Mouse (Mus musculus) forelimb bud, embryonic 11.5 days (tissue): ENCODE measurements around the gene D630003M21Rik.
A peak's percentile ranks its signal among the peaks of the same experiment; 100 is the strongest.

ENCODE experiments used
- DNase-seq: peaks from one replicate; pipeline ENCODE4 v3.0.0-alpha.2; 2012; ENCODE audit warnings: low read depth, low spot score

The D630003M21Rik gene

GRCm38 (mm10) chr2:158197971-158198370 lies 31.1 kb downstream of the D630003M21Rik start:
- no peak for DNase-seq

- peak; percentile 68 for DNase-seq
These were observed 33.9 kb downstream of the D630003M21Rik start for GRCm38 (mm10) chr2:158194945-158195640.

DNA sequence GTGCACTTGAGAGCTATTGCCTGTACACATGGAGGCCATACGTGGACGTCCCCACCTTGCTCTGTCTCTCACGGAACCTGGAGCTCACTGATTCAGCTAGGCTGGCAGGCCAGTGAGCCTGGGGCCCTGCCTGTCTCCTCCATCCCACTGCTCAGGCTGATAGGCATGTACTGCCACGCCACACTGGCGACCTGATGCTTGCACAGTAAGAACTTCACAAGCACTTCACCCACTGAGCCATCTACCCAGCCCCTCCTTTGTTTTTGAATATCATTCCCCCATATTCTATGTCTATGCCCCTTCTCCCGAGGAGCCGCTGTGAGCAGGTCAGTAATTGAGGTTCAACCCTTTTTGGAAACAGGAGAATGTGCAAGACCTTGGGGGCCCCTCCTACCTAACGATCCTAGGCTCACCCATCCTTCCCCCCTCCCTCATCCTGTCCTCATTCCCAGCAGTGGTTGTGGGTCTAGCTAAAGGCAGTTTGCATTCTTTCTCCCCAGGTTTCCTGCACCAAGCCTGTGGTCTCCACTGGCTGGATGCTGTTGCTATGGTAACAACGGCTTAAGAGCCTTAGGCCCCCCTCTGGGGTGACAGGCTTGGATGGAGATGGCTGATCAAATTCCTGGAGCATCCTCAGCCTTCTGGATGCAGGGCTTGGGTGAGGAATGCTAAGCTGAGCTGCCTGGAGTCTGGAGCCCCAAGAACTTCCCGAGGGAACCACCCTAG lies 35.2 kb downstream of the D630003M21Rik start:
- DNase-seq: no peak

GRCm38 (mm10) chr2:158191098-158191497 lies 37.9 kb downstream of the D630003M21Rik start:
- DNase-seq: no peak

DNA sequence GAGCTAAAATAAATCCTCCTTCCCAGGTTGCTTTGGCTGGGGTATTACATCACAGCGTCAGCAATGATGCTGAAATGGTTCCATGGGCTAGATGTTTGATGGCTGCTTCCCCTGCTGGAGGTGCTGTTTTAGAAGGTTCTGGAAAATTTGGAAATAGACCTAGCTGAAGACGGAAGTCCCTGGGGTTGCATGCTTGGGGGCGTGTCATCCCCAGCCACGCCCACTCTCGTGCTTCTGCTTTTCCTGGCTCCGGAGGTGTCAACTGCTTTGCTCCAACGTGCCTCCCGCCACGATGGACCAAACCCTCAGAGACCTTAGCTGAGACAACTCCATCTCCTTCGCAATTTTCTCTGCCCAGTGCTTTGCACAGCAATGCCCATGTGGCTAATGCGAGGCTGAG lies 39.6 kb downstream of the D630003M21Rik start:
- DNase-seq: no peak

DNA sequence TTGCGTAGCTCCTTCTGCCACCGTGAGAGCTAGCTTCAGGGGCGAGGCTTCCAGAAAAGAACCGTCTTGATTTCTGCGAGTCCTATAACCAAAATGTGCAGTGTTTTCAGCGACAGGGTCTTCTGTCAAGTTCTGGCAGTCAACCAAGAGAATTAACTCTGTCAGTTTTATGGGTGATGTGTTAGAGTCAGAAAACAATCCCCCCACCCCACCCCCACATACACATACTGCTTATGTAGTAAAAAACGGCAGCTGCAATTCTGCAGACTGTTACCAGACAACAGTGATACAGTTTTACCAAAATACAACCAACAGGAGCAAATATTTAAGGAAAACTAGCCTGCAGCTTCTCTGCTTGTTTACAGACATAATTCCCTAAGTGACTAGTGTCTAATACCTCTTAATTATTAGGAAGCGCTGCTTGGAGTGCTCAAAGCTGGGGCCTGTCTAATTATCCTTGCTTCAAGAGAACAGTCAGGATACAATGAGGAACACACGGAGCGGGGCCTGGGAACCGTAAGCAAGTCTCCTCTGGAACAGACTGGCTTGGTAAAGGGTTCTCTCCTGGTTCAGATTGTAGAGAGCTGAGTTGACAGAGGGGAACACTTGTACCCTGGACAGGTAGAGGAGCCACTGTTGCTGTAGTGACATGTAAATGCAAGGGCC lies 42.7 kb downstream of the D630003M21Rik start:
- no peak for DNase-seq

- DNase-seq: no peak
These were observed 45.8 kb downstream of the D630003M21Rik start for GRCm38 (mm10) chr2:158183266-158183665.

DNA sequence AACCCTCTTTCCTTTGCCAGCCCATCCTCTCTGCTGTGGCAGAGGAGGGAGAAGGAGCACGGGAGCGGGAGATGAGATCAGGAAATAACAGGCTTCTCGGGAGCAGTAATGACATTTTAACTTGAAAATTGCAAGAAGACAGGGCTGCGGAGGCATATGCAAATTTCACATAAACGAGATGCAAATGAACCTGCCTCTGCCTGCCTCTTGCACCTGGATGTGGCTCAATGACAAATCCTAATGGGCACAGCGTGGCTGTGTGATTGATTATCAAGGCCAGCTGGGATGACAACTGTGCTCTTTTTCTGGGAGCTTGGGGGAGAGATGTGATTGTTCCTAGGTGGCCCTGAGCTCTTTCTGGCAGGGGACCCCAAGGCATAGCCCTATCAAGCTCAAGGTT lies 47.1 kb downstream of the D630003M21Rik start:
- no peak for DNase-seq

GRCm38 (mm10) chr2:158180797-158181196 lies 48.2 kb downstream of the D630003M21Rik start:
- peak; percentile 59 for DNase-seq

DNA sequence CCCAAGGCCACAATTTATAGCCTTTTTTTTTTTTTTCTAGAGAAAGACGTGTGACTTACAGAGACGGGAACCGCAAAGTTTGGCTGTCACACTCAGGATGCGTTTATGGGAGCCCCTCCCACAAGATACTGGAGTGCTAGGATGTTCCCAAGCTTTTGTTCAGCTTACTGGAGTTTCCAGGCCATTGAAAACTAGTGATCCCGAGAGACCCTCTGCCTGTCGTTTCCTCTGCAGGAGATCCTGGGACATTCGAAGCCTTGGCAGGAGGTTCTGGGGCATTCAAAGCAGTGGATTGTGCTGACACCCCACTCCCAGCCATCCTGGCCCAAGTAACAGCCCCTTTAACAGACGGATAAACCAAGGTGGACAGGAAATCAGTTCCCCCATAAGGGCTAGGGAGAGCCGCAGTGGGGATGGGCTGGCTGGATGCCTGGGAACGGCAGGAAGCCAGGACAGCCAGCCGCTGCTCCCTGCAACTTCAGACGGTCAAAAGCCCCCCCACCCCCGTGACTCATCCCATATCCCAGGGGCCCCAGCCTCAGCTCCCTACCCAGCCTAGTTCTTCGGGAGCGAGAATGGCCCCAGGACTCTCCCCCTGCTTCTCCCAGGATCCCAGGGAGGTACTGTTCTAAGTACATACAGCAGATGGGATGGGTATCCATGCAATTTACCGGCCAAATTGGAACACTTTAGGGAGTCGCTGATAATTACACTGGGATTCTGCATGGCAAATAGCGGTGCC lies 49.5 kb downstream of the D630003M21Rik start:
- DNase-seq: no peak

- peak; percentile 30 for DNase-seq
These were observed 50.2 kb downstream of the D630003M21Rik start for GRCm38 (mm10) chr2:158178696-158179369.

DNA sequence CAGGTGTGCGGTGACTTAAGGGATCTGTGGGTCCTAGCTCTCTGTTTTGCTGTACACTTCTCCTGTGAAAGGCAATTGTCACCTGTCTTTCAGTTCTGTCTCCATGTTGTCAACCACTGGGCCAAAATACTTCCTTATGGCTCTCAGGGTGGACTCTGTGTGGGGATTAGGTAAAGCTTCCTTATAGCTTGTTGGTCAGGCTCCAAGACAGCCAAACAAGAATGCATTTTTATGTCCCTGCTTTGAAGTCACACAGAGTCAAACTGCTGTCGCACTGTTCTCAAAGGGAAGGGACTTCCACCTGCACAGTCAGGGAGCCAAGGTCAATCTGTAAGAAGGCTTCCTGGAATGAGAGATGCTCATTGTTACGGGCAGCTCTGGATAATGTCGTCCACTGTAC lies 50.9 kb downstream of the D630003M21Rik start:
- no peak for DNase-seq

GRCm38 (mm10) chr2:158177574-158177973 lies 51.4 kb downstream of the D630003M21Rik start:
- DNase-seq: no peak

GRCm38 (mm10) chr2:158176763-158177162 lies 52.3 kb downstream of the D630003M21Rik start:
- no peak for DNase-seq

DNA sequence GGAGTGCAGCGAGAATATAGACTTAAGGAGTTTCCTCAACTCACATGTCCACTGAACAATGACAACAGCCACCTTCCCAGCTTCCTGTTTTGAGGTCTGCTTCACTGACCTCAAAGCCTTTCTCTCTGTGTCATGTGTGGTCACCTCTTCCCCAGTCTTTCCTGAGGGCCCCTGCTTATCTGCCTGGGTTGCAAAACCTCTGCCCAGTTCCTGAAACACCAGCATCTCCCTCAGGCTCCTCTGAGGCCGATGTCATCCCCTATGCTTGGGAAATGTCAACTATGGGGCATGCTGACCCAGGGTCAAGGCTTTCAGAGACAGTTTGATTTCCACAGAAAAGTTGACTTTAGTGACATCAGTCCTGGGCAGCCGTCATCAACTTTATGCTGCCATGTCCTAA lies 53.6 kb downstream of the D630003M21Rik start:
- DNase-seq: no peak

DNA sequence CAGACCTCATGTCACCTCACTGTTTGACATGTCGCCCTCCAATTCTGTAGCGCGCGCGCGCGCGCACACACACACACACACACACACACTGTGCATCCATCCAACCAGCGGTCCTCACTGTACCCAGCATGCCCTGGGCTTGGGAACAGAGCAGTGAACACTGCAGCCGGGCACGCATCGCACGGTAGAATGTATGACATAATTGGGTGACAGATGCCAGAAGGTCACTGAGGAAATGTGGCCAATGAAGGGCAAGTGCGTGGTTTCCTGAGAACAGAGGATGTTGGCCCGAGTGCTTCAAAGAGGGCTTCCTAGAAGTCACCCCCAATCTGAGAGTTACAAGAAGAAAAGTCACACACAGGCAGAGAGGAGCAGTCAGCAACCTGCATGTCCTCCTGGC lies 54.1 kb downstream of the D630003M21Rik start:
- no peak for DNase-seq

GRCm38 (mm10) chr2:158174438-158174837 lies 54.6 kb downstream of the D630003M21Rik start:
- DNase-seq: no peak

- DNase-seq: no peak
These were observed 58.6 kb downstream of the D630003M21Rik start for GRCm38 (mm10) chr2:158170394-158170793.

DNA sequence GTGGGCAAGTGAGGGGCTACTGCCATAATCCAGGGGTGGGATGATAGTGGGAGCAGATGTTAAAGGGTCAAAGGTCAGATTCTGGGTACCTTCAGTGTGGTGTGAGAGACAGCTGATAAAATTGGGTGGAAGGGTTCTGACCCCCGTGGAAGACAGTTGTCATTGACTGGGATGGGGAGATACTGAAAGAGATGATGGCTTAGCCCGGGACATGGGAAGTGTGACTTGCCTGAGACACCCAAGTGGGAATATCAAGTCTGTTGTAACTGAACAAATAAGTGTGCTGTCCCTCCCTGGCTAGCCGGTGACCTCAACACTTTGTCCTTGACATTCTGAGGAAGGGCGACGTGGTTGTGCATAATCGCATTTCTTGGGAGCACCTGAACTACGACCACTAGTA lies 59.3 kb downstream of the D630003M21Rik start:
- DNase-seq: no peak

GRCm38 (mm10) chr2:158169351-158169750 lies 59.7 kb downstream of the D630003M21Rik start:
- DNase-seq: no peak

DNA sequence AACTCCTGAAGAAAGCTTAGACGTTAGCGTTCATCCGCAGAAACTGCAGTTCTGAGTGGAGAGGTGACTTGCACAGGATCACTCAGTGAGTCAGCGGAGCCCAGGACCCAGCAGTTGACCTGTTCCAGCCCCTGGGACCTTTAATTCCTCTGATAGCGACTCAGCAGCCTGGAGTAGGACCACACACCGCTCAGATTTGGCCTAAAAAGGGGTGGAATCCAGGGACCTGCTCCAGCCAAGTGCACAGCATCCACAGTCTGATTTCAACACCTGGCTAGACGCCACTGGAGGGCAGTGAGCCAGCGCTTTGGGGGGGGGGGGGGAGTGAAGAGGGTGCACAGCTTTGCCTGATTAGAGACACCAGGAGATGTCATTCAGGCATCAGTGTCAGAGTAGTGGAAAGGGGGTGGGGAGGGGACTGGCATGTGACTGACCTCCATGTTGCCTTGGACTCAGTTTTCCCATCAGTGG lies 60.2 kb downstream of the D630003M21Rik start:
- no peak for DNase-seq
